Mouse (Mus musculus) neural tube, embryonic 10.5 days (tissue): ENCODE data around the gene Myo1a.
A peak's percentile ranks its signal among the peaks of the same experiment; 100 is the strongest.

ENCODE experiments used
- DNase-seq: peaks from one replicate; pipeline ENCODE4 v3.0.0-alpha.2; 2017; ENCODE audit warnings: low spot score; ENCODE audit errors: extremely low spot score

Myo1a gene

GRCm38 (mm10) chr10:127674794-127675522 is 30.0 kb upstream of the Myo1a start:
- peak; percentile 45 for DNase-seq

- no peak for DNase-seq
These were observed 29.0 kb upstream of the Myo1a start for GRCm38 (mm10) chr10:127675859-127676398.

GRCm38 (mm10) chr10:127676691-127677548 is 28.1 kb upstream of the Myo1a start:
- peak; percentile 94 for DNase-seq

- DNase-seq = no peak
These were observed 27.2 kb upstream of the Myo1a start for GRCm38 (mm10) chr10:127677591-127678336.

GRCm38 (mm10) chr10:127679208-127679607 is 25.8 kb upstream of the Myo1a start:
- DNase-seq = no peak

- no peak for DNase-seq
These were observed 25.1 kb upstream of the Myo1a start for GRCm38 (mm10) chr10:127679881-127680280.

- DNase-seq = no peak
These were observed 22.1 kb upstream of the Myo1a start for GRCm38 (mm10) chr10:127682886-127683285.

GRCm38 (mm10) chr10:127691053-127691452 is 13.9 kb upstream of the Myo1a start:
- DNase-seq = no peak

GRCm38 (mm10) chr10:127694636-127695035 is 10.3 kb upstream of the Myo1a start:
- DNase-seq = no peak

GRCm38 (mm10) chr10:127695775-127696174 is 9.2 kb upstream of the Myo1a start:
- DNase-seq = no peak

- DNase-seq = no peak
These were observed 6.0 kb upstream of the Myo1a start for GRCm38 (mm10) chr10:127698966-127699365.

- no peak for DNase-seq
These were observed 1.7 kb upstream of the Myo1a start for GRCm38 (mm10) chr10:127703299-127703698.

- DNase-seq = no peak
These were observed 677 bp upstream of the Myo1a start for GRCm38 (mm10) chr10:127704293-127704692.

GRCm38 (mm10) chr10:127705783-127706182 is 813 bp downstream of the Myo1a start:
- DNase-seq = no peak

GRCm38 (mm10) chr10:127707721-127708120 is 2.8 kb downstream of the Myo1a start:
- no peak for DNase-seq

- DNase-seq = no peak
These were observed 3.9 kb downstream of the Myo1a start for GRCm38 (mm10) chr10:127708850-127709370.

- no peak for DNase-seq
These were observed 5.4 kb downstream of the Myo1a start for GRCm38 (mm10) chr10:127710331-127710730.

GRCm38 (mm10) chr10:127712736-127713135 is 7.8 kb downstream of the Myo1a start:
- DNase-seq = no peak

GRCm38 (mm10) chr10:127721671-127722418 is 16.9 kb downstream of the Myo1a start:
- DNase-seq = no peak

- DNase-seq = no peak
These were observed 19.2 kb downstream of the Myo1a start, which contains the start of gene Tac2 for GRCm38 (mm10) chr10:127724178-127724577. Gene Tac2, plus strand, starts transcription at chr10:127724478.
